Mouse (Mus musculus): ENCODE data around the gene Inafm1. TPM values are rescaled to one million over a fixed set of nuclear protein-coding genes. Genes with fewer than 3 reads are reported as not detected.

The Inafm1 gene
- polyA plus RNA-seq, 1 experiment from 2014 or later, result 20.5 TPM

Other genes starting within 250 kb of the Inafm1 start
- 10.0 and 10.3 TPM in 2 replicates for gene Bicra, start 225.7 kb downstream of the Inafm1 start, polyA plus RNA-seq (2016; fragmentation: Nextera tagmentation; extraction: Ambion mirVana)
- not detected in 2 replicates for gene Zfp541, start 211.8 kb downstream of the Inafm1 start, polyA plus RNA-seq (2016; fragmentation: Nextera tagmentation; extraction: Ambion mirVana)
- gene Napa, start 175.2 kb downstream of the Inafm1 start, polyA plus RNA-seq (2016; fragmentation: Nextera tagmentation; extraction: Ambion mirVana), result 167 and 196 TPM in 2 replicates
- gene Kptn, start 153.7 kb downstream of the Inafm1 start, polyA plus RNA-seq (2016; fragmentation: Nextera tagmentation; extraction: Ambion mirVana), result 31.5 and 32.3 TPM in 2 replicates
- gene Slc8a2, start 143.8 kb downstream of the Inafm1 start, polyA plus RNA-seq (2016; fragmentation: Nextera tagmentation; extraction: Ambion mirVana), result 0.48 and 0.55 TPM in 2 replicates
- 123 and 128 TPM in 2 replicates for gene Meis3, start 98.5 kb downstream of the Inafm1 start, polyA plus RNA-seq (2016; fragmentation: Nextera tagmentation; extraction: Ambion mirVana)
- 18.9 and 19.0 TPM in 2 replicates for gene Dhx34, start 51.6 kb downstream of the Inafm1 start, polyA plus RNA-seq (2016; fragmentation: Nextera tagmentation; extraction: Ambion mirVana)
- gene C5ar2, start 29.5 kb downstream of the Inafm1 start, polyA plus RNA-seq (2016; fragmentation: Nextera tagmentation; extraction: Ambion mirVana), result 0.11 TPM in 1 of 2 replicates, not detected in the other
- 1.3 and 1.5 TPM in 2 replicates for gene C5ar1, start 14.1 kb downstream of the Inafm1 start, polyA plus RNA-seq (2016; fragmentation: Nextera tagmentation; extraction: Ambion mirVana)
- 43.2 and 48.8 TPM in 2 replicates for gene Ccdc9, start 13.2 kb upstream of the Inafm1 start, polyA plus RNA-seq (2016; fragmentation: Nextera tagmentation; extraction: Ambion mirVana)
- 17.3 and 18.9 TPM in 2 replicates for gene Bbc3, start 34.8 kb upstream of the Inafm1 start, polyA plus RNA-seq (2016; fragmentation: Nextera tagmentation; extraction: Ambion mirVana)
- 331 and 332 TPM in 2 replicates for gene Sae1, start 114.2 kb upstream of the Inafm1 start, polyA plus RNA-seq (2016; fragmentation: Nextera tagmentation; extraction: Ambion mirVana)
- gene Zc3h4, start 127.3 kb upstream of the Inafm1 start, polyA plus RNA-seq (2016; fragmentation: Nextera tagmentation; extraction: Ambion mirVana), result 27.4 and 31.1 TPM in 2 replicates
- gene Tmem160, start 179.2 kb upstream of the Inafm1 start, polyA plus RNA-seq (2016; fragmentation: Nextera tagmentation; extraction: Ambion mirVana), result 46.9 and 51.1 TPM in 2 replicates
- gene Npas1, start 204.1 kb upstream of the Inafm1 start, polyA plus RNA-seq (2016; fragmentation: Nextera tagmentation; extraction: Ambion mirVana), result 0.93 and 1.2 TPM in 2 replicates

Data from midbrain, embryonic 12.5 days (tissue).